Mouse (Mus musculus) adrenal gland, postnatal 14 days (tissue): ENCODE measurements at regions not wholly inside any gene's neighbourhood (a gene's known extent, or its start where the extent isn't known, plus 50 kb on each side); places are given as distances from the start of the nearest gene placed in this dataset.

ENCODE experiments used
- DNase-seq: peaks from one replicate; pipeline ENCODE4 v3.0.0; 2021; ENCODE audit warnings: mixed read lengths

- no peak for DNase-seq
Observed at GRCm38 (mm10) chr8:54330106-54330505, 199.3 kb upstream of the Asb5 start.

DNA sequence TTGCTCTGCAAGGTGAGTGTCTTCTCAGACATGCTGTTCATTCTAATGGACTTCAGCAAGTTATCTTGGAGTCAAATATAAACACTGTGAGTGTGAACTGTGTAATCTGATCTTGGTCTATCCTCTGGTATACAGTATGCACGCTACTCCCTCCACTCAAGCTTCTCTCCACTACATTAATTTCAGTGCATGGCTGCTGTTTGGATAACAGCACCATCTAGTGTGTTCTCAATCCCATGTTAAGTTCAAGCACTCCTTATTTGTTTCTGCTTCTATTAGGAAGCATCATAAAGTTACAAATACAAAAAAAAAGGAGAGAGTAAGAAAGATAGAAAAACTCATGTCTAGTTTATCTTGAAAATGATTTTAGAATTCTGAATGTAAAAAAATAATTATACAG is 197.5 kb upstream of the Asb5 start:
- DNase-seq, result no peak

- DNase-seq, result no peak
Observed at GRCm38 (mm10) chr8:54351123-54351522, 178.3 kb upstream of the Asb5 start.

DNA sequence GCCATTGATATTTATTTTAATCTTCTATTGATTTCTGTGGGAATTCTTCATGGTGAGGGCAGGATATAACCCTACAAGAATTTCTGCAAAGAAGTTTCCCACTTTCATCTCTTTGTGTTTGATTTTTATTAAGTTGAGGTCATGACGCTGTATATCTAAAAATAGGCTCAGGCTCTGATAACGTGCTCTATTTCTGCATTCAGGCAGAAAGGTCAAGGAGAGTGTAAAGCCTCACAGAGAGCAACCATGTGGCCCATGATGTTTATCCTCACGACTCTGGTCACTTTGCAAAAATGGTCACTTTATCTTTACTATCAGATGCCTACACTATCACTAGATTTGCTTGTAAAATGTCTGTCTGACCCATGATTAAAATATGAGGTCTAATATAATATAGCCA is 167.7 kb upstream of the Asb5 start:
- DNase-seq, result no peak

DNA sequence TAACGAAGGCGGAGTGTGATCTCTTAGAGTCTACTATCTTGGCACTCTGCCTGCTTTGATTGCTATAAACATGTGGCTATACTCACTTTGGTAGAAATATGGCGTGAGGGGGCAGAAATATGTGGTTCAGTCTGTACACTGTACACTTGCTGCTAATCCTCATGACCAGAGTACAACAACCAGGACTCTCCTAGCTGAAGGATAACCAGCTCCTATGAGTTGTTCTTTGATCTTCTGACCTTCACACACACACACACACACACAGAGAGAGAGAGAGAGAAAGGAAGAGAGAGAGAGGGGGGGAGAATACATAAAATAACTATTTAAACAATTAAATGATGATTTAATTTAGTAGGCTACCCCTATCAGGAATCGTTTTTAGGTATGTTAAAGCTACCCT is 158.9 kb upstream of the Asb5 start:
- no peak for DNase-seq

GRCm38 (mm10) chr8:54371073-54371472 is 158.3 kb upstream of the Asb5 start:
- no peak for DNase-seq

GRCm38 (mm10) chr8:54372921-54373320 is 156.5 kb upstream of the Asb5 start:
- DNase-seq, result no peak

DNA sequence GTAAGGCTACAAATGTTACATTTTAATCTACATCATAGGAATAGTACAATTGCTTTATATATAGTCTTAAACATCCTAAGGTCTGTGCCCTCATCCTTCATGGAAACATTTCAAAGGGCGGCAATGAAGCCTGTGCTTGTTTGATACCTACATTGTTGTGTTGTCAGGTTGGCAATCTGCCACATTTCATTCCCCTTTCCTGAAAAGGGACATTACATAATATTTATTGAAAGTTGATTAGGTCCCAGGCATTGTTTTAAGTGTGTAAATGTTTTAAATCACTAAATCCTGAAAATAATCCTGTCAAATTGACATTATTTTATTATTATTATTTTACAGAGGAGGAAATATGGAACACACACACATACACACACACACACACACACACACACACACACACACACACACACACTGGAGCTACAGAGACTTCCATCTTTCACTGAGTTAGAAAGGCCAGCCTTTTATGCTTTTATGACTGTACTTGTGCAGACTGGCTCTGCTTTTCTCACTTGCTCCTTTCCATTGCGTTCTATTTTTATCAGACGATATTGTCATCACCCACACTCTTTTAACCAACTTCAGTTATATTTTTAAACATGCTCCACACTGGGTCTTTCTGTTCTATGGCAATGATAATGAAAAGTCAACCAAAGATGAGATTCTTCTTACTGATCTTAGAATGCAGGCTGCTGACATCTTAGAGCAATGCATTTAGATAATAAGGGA is 153.8 kb upstream of the Asb5 start:
- no peak for DNase-seq

DNA sequence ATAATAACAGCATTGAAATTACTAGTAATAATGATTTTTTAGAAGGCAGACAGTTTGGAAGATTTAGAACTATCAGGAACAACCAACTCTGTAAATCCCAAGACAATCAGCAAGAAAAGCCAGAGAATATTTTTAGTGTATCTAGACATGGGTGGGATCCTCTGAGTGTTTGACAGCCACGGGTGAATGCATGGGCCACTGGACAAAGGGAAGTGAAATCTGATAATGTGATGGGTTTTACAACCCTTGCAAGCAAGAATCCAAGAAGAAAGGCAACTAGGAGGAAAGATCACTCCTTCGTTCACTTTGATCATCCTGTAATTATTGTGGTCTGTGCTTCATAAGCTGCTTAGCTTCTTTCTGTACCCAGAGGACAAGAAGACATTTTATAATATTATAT is 149.2 kb upstream of the Asb5 start:
- DNase-seq, result no peak

- no peak for DNase-seq
Observed at GRCm38 (mm10) chr8:54392866-54393265, 136.5 kb upstream of the Asb5 start.

- DNase-seq, result no peak
Observed at GRCm38 (mm10) chr8:54393466-54394197, 135.7 kb upstream of the Asb5 start.

- DNase-seq, result no peak
Observed at GRCm38 (mm10) chr8:54405723-54406122, 123.7 kb upstream of the Asb5 start.

- DNase-seq, result no peak
Observed at GRCm38 (mm10) chr8:54414092-54414799, 115.1 kb upstream of the Asb5 start.

DNA sequence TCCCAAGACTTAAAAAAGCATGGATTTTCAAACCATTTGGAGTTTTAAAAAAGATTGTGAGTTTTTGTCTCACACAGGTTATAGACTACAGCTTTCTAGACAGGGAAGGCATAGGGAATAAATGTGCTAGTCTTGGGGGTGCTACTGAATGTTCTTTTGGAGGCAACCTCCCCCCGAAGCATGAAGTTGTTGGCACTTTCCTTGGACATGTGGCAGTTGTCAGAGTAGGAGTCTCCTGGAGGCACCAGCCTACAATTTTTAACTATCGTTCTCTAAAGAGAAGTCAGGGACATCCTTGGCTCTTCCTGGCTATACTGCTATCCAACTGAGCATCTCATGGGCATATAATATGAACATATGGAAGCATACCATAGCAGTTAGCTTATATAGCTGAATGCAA is 112.7 kb upstream of the Asb5 start:
- no peak for DNase-seq

- DNase-seq, result no peak
Observed at GRCm38 (mm10) chr8:54418035-54418434, 111.3 kb upstream of the Asb5 start.

- DNase-seq, result no peak
Observed at GRCm38 (mm10) chr8:54420339-54421098, 108.9 kb upstream of the Asb5 start.

DNA sequence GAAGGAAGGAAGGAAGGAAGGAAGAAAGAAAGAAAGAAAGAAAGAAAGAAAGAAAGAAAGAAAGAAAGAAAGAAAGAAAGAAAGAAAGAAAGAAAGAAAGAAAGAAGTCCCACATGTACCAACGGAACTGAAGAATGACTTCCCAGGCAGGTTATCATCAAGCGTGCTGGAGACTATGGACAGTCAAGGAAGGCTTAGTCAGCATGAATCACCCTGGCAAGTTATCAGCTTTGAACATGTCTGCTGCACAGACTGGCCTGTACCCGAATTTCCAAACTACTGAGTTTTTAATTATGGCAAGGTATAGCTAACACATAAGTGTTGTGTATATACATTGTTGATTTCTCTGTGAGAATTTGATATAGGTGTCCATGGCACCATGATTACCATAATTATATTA is 104.3 kb upstream of the Asb5 start:
- DNase-seq, result peak; percentile 14

DNA sequence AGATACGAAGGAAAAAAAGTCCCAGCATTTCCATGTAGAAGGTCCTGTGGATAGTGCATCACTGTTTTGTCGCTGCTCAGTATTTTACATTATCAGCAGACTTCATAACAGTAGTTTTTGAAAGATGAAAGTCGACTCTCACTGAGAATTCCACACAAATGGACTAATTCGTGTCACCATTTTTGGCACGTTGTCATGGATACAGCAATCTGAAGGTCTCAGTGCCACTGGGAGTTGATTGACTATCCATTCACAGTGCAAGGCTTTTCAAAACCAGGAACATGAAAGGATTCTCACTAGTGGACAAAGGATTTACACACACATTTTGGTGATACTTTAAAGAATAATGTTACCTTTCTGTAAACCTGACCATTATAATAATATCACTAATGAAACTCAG is 93.7 kb upstream of the Asb5 start:
- no peak for DNase-seq

DNA sequence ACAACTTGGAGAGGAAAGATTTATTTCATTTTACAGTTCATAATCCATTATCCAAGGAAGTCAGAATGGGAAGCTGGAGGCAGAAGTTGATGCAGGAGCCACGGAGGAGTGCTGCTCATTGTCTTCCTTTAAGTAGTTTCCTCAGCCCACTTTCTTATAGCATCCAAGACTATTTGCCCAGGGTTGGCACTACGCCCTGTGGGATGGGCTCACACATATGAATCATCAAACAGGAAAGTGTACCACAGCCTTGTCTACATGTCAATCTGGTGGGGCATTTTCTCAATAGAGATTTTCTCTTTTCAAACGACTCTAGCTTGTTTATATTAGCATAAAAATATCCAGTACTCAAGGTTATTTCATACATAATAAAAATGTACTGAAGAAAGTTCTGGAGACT is 88.2 kb upstream of the Asb5 start:
- no peak for DNase-seq

- DNase-seq, result no peak
Observed at GRCm38 (mm10) chr8:54442395-54442794, 87.0 kb upstream of the Asb5 start.

- no peak for DNase-seq
Observed at GRCm38 (mm10) chr8:54446370-54446769, 83.0 kb upstream of the Asb5 start.

DNA sequence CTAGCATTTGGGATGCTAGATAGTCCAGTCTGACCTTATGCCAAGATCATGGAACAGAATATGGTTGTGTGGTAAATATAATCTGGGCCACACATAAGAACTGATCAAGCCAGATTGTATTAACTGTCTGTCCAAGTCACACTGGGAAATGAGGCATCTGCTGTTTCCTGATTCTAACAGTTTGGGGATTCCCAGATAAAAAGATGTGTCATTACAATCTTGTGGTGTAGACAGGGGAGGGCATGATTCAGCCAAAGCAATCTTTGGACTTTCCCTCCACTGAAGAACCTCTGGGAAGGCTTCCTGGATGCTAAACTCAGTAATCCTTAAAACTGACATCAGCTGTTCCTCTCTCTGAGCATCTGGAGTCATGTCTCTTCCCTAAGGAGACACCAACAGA is 79.6 kb upstream of the Asb5 start:
- DNase-seq, result no peak
